Mouse (Mus musculus) neural tube, embryonic 14.5 days (tissue): ENCODE measurements at regions not wholly inside any gene's neighbourhood (a gene's known extent, or its start where the extent isn't known, plus 50 kb on each side); places are given as distances from the start of the nearest gene placed in this dataset.

ENCODE experiments used
- ATAC-seq: fragments of 200-750 bp; cut with Nextera tagmentation; 2 replicates; pipeline ENCODE4 v1.8.0; 2017; ENCODE audit warnings: low read depth, mild to moderate bottlenecking, moderate TSS enrichment, moderate library complexity
- H3K27ac ChIP-seq: fragments of 300-500 bp; sonication (generic); 2 replicates; pipeline ENCODE4 v1.5.1; 2014; ENCODE audit warnings: low read depth, mild to moderate bottlenecking, control low read depth, low read length, moderate library complexity, mixed read lengths
- H3K27me3 ChIP-seq: fragments of 300-500 bp; sonication (generic); 2 replicates; pipeline ENCODE4 v1.6.1; 2014; ENCODE audit warnings: low read length; ENCODE audit not compliant: control insufficient read depth, insufficient read depth
- H3K36me3 ChIP-seq: fragments of 300-500 bp; sonication (generic); 2 replicates; pipeline ENCODE4 v1.6.1; 2014; ENCODE audit warnings: low read length, mixed read lengths; ENCODE audit not compliant: control insufficient read depth, insufficient read depth
- H3K4me1 ChIP-seq: fragments of 300-500 bp; sonication (generic); 2 replicates; pipeline ENCODE4 v1.6.1; 2014; ENCODE audit warnings: low read length; ENCODE audit not compliant: control insufficient read depth, insufficient read depth
- H3K4me2 ChIP-seq: fragments of 300-500 bp; sonication (generic); 2 replicates; pipeline ENCODE4 v1.6.1; 2014; ENCODE audit warnings: mild to moderate bottlenecking, low read depth, low read length, control low read depth
- H3K4me3 ChIP-seq: fragments of 300-500 bp; sonication (generic); 2 replicates; pipeline ENCODE4 v1.5.1; 2014; ENCODE audit warnings: low read depth, low read length, control low read depth, mixed read lengths
- H3K9ac ChIP-seq: fragments of 300-500 bp; sonication (generic); replicated peaks from 2 replicates; pipeline ENCODE4 v1.6.1; 2014; ENCODE audit warnings: low read depth, mild to moderate bottlenecking, control low read depth, low read length, mixed read lengths
- H3K9me3 ChIP-seq: fragments of 300-500 bp; sonication (generic); 2 replicates; pipeline ENCODE4 v1.6.1; 2016; ENCODE audit warnings: low read length; ENCODE audit not compliant: control insufficient read depth
- WGBS: fragments of 180-500 bp; shearing (Covaris S2); extraction: QIAGEN DNeasy Blood & Tissue Kit; methylation state at CpG from one replicate; pipeline ENCODE4 v1.1.7; 2014; 5-methylcytosine and 5-hydroxymethylcytosine counted together

DNA sequence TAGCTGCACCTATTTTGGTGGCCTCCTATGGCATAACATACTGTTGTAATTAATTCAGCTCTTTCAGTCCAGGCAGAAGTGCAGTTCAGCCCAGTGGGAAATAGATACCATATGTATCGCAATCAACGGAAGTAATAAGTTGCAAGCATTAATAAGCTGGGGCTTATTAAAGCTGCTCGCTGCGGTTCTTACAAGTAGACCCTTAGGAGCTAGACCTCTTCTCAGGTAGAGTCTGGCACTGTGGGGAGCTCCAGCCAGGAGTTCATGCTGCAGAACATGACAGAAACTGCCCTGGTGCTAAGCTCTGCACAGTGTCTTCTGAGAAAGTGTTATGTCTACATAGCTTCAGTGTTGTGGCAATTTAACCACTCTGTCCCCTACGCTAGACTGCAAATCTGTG lies 153.5 kb upstream of the Tut7 start:
- Histone ChIP-seq H3K9me3 (no peaks in the 10 kb centered on the region), H3K27me3 (no peaks in the 10 kb centered on the region), H3K36me3 (no peaks in the 10 kb centered on the region), H3K9ac (no peak overlapping the region), H3K27ac (peak overlapping the region; percentile 52; the same call in 1 of the 2 replicates), H3K4me2 (no peak overlapping the region), H3K4me1 (no peaks in the 10 kb centered on the region; the same call in 1 of the 2 replicates), H3K4me3 (no peak overlapping the region)
- 65% methylated on average over 5 of the region's 5 CpGs for WGBS
- ATAC-seq: peak; percentile 62; the same call in 1 of the 2 replicates

DNA sequence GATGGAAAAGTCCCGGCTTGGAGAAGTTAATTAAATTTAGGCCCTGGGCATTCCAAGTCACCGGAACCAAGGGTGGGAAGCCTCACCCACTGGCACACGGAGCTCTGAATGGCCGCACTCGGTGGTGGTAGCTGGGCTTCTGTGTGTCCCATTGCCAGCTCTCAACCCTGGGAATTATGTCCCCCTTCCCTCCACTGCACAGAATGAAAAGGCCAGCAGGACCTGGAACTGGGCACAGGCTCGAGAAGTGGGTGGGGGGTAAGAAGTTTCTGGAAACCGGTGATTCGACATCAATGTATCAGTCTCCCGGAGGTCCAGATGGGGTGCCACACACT lies 149.1 kb upstream of the Tut7 start:
- no peaks in the 10 kb centered on the region for H3K27me3 ChIP-seq
- H3K4me1 ChIP-seq: no peaks in the 10 kb centered on the region; the same call in 1 of the 2 replicates
- H3K36me3 ChIP-seq: no peaks in the 10 kb centered on the region
- no peaks in the 10 kb centered on the region for H3K9me3 ChIP-seq
- WGBS: 40% methylated on average over 9 of the region's 9 CpGs
- no peak for ATAC-seq
- H3K4me3 ChIP-seq: no peak overlapping the region
- H3K27ac ChIP-seq: no peak overlapping the region
- H3K9ac ChIP-seq: 0 out of 2 replicates have a peak overlapping the region, but pooled peaks have one; percentile 17
- peak overlapping the region; percentile 21; the same call in 1 of the 2 replicates for H3K4me2 ChIP-seq

DNA sequence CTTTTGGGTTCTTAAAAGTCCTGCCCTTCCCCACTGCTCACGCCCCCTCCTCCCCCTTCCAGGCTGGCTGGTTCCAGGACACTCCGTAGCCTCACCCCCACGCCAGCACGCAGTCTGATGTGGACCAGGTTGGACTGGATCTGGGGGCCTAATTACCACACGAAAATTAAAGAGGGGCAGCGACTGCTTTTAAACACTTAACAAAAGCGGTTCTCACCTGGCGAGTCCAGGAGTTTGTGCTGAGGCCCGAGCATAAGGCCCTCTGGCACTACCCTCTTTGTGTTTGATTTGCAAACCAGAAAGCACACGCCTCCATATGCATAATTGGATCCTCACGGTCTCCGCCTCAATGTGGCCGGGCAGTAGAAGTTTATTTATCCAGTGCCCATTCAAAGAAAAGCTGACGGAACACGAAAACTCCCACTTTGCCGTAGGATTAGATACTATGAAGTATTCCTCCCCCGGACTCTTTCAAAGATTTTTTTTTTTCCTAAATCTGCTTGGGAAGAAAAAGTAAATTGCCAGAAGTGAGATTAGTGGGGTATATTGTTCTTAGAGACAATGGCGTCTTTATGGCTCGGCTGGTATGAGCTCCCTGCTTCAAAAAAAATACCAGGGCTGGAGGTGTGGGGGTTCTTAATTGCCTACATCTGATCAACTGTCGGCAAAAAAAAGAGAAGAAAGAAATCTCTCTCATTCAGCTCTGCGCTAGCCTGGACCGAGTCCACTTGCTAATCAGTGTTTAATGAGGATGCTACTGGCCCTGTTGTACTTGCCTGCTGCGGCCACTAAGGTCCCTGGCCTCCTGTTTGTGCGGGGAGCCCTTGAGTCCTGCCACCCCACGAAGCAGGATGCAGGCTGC lies 148.5 kb upstream of the Tut7 start:
- peak overlapping the region; percentile 21; the same call in 1 of the 2 replicates for H3K4me2 ChIP-seq
- H3K4me3 ChIP-seq: 0 out of 2 replicates have a peak overlapping the region, but pooled peaks have one; percentile 8
- 2% methylated on average over 25 of the region's 25 CpGs for WGBS
- H3K9me3 ChIP-seq: no peaks in the 10 kb centered on the region
- ATAC-seq: peak; percentile 74; the same call in 1 of the 2 replicates
- H3K27ac ChIP-seq: no peak overlapping the region
- H3K9ac ChIP-seq: 0 out of 2 replicates have a peak overlapping the region, but pooled peaks have one; percentile 17
- no peaks in the 10 kb centered on the region for H3K36me3 ChIP-seq
- H3K4me1 ChIP-seq: no peaks in the 10 kb centered on the region; the same call in 1 of the 2 replicates
- H3K27me3 ChIP-seq: no peaks in the 10 kb centered on the region

DNA sequence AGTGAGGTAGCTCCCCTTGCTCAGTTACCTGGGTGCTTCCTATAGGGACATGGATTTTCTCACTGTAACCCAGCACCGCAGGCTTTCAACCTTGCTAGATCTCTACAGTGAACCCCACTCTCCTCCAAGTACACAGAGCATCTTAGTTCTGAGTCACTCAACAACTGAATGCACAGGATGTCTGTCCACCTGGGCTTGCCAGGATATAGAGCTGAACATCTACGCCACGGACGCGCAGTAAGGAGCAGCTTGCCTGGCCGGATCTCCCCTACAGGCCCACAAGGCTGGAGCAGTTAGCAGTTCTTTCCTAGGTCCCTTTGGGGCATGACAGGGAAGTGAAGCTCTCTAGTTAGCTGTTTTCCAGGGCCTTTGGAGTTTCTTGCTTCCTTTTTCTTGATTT lies 147.5 kb upstream of the Tut7 start:
- H3K27me3 ChIP-seq: no peaks in the 10 kb centered on the region
- no peak overlapping the region for H3K4me2 ChIP-seq
- H3K9ac ChIP-seq: no peak overlapping the region
- no peaks in the 10 kb centered on the region for H3K36me3 ChIP-seq
- H3K4me3 ChIP-seq: no peak overlapping the region
- WGBS: 61% methylated on average over 6 of the region's 6 CpGs
- H3K9me3 ChIP-seq: no peaks in the 10 kb centered on the region
- ATAC-seq: no peak
- H3K27ac ChIP-seq: no peak overlapping the region
- H3K4me1 ChIP-seq: no peaks in the 10 kb centered on the region; the same call in 1 of the 2 replicates

DNA sequence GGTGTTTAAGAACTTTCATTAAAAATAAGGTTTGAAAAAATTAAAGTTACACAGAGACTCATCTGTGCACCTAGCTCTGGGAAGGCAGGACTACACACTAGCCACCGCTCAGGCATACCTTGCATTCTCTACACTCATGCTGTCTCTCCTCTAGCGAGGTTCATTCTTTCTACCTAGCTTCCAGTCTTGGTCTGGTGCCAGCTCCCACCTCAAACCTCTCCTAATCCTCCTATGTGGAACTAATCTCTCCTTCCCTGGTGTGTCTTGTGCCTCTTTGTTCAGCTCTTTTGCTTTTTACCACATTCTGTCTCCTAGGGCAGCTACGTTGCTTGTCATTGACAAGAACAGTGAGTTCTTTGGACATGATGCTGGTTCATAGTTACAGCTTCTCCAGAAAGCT lies 146.5 kb upstream of the Tut7 start:
- Histone ChIP-seq H3K9ac (no peak overlapping the region), H3K4me1 (no peaks in the 10 kb centered on the region; the same call in 1 of the 2 replicates), H3K4me2 (no peak overlapping the region), H3K4me3 (no peak overlapping the region), H3K27me3 (no peaks in the 10 kb centered on the region), H3K27ac (no peak overlapping the region), H3K36me3 (no peaks in the 10 kb centered on the region), H3K9me3 (no peaks in the 10 kb centered on the region)
- WGBS: 72% methylated on average over 3 of the region's 3 CpGs
- no peak for ATAC-seq

DNA sequence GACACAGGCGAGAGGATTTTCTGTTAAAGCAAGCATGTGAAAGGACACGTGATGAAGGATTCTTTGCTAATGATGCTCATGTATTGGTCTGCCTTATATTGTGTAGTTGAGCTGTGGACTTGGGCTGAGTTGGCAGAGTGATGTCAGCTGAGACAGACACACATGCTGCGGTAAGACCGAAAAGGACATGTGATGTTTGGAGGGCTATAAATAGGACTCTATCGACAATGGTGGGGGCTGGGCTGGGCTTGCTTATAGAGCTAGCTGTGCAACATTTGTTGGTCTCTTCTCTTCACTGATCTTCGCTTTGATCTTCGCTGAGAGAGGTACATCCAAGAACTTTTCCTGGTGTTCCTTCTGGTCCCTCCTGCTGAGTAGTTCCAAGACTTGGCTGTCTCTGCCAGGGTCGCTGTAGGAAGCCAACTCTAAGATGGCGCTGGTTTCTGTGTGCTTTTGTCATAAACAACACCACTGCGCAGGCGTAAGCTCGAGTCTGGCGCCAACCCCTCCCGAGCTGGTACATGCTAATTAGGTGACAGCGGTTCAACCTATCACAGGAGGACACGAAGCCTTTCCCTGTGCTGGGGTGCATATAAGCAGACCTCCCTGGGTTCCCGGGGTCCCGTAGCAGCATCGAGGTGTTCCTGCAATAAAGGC lies 145.8 kb upstream of the Tut7 start:
- Histone ChIP-seq H3K9ac (no peak overlapping the region), H3K4me1 (no peaks in the 10 kb centered on the region; the same call in 1 of the 2 replicates), H3K27me3 (no peaks in the 10 kb centered on the region), H3K9me3 (no peaks in the 10 kb centered on the region), H3K27ac (no peak overlapping the region), H3K4me2 (no peak overlapping the region), H3K36me3 (no peaks in the 10 kb centered on the region), H3K4me3 (no peak overlapping the region)
- no peak for ATAC-seq
- 90% methylated on average over 19 of the region's 19 CpGs for WGBS

DNA sequence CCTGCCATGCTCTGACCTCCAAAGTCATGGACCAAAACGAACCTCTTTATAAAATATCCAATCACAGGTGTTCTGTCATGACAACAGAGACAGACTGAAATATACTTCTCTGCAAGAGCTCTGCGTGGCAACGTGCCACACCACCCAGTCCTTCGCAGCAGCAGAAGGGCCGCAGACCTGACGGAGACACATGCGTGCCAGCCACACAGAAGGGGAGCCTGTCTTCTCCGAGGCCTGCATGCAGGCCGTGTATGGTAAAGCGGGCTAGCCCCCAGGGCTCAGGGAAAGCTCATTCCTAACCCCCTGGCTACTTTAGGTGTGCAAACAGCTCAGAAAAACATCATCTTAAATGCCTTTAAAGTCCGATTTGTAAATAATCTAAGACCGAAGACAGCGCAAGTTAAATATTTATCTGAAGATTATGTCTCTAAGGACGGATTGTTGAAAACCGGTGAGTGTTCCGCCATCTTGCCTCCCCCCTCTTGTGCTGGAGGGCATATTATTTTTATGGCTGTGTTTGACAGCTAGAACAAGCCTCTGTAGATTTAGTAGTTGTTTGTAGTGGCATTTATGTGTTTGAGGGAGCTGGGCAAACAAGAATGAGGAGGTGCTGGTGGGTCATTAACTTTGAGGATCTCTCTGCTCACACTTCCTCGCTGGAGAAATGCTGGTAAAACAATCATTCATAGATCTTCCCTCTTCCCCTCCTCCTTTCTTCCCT lies 143.7 kb upstream of the Tut7 start:
- Histone ChIP-seq H3K27me3 (no peaks in the 10 kb centered on the region), H3K4me3 (no peak overlapping the region), H3K27ac (no peak overlapping the region), H3K4me1 (no peaks in the 10 kb centered on the region; the same call in 1 of the 2 replicates), H3K36me3 (no peaks in the 10 kb centered on the region), H3K9ac (no peak overlapping the region), H3K9me3 (no peaks in the 10 kb centered on the region), H3K4me2 (no peak overlapping the region)
- WGBS: 70% methylated on average over 17 of the region's 17 CpGs
- no peak for ATAC-seq

DNA sequence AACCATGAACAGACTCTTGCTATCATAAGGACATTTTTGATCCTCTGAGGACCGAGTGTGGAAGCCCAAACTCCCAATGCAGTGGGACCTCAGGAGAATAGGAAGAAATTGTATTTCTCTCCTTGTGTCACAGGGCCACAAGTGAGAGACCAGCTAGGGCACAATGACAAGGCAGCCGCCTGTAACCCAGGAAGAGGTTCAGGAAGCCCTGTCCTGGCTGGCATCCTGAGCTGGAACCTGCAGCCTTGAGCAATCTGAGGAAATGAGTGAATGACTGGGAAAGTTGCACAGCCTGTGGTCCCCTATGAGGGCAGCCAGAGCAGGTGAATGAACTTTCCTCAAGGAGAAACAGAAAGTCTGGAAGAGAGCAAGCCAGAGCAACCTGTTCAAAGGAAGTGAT lies 142.0 kb upstream of the Tut7 start:
- no peak overlapping the region for H3K27ac ChIP-seq
- H3K9me3 ChIP-seq: no peaks in the 10 kb centered on the region
- no peaks in the 10 kb centered on the region for H3K4me1 ChIP-seq
- H3K9ac ChIP-seq: no peak overlapping the region
- no peak overlapping the region for H3K4me3 ChIP-seq
- no peaks in the 10 kb centered on the region for H3K36me3 ChIP-seq
- H3K27me3 ChIP-seq: no peaks in the 10 kb centered on the region
- WGBS: 92% methylated on average over 2 of the region's 2 CpGs
- no peak overlapping the region for H3K4me2 ChIP-seq
- ATAC-seq: no peak
